Mouse (Mus musculus) adipocyte (in vitro differentiated cells): ENCODE measurements around the gene Nf1.
"Not testable (repeated sequence)": the region's sequence is repeated elsewhere in the genome, so short reads cannot be mapped to it uniquely, and the experiment has no call there.

Experiments
- DNase-seq: peaks from one replicate; pipeline ENCODE4 v3.0.0-alpha.2; 2016; ENCODE audit warnings: low spot score

The Nf1 gene

DNA sequence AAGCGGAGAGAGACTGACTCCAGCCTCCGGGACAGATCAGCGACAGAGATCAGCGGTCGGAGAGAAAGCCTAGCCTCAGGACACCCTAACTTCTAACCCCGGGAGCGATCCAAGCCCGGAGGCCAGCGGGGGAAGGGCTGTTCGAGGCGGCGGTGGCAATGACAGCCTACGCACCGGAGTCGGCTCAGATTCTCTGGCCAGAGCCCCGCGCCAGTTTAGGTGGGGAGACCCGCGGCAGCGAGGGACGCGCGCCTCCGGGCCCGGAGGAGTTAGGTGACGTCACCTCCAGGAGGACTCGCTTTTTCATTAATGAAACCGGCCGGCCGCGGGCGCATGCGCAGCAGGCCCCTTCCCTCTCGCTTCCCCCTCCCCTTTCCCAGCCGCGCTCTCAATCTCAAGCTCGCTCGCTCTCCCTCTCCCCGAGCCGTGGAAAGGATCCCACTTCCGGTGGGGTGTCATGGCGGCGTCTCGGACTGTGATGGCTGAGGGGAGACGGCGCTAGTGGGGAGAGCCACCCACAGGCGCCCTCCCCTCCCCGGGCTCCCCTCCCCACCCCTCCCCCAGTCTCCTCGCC lies at the start of gene Nf1:
TSS of gene Nf1 (plus strand) at position 460 of the 574 bp plus-strand sequence.
- peak; percentile 97 for DNase-seq

DNA sequence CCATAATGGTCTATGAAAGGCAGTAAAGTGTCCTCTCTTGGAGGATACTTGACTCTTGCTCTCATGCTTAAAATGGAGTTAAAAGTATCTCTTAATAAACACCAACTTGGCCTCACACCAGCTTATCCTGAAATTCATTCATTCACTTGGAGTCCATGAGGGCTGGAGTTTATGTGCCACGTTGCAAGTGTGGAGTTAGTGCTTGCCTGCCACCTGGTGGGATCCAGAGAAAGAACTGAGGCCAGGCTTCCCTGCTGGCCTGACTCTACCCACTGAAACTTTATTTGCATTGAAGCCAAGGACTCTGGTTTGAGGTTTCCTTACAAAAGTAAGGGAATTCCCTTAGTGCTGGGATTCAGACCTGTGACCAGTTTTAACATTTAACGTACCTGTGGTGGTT lies 49.0 kb upstream of the Nf1 start:
- DNase-seq, result peak; percentile 86

DNA sequence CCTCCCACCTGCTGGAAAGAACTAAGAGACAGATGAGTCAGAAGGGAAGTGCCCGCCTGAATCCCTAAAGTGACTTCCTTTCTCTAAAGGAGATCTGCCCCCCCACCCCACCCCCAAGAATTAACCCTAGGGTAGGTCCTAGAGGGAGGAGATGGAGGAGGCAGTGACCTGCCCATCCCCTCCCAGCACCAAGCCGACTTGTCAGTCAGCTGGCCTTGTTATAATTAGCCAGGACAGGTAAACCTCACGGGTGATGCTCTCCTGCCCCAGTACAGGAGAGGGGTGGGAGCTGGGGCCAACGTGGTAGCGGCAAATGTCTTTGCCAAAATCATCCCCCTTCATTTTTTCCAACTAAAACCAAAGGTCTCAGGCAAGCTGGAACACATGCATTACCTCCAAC lies 47.8 kb upstream of the Nf1 start:
- DNase-seq, result no peak

DNA sequence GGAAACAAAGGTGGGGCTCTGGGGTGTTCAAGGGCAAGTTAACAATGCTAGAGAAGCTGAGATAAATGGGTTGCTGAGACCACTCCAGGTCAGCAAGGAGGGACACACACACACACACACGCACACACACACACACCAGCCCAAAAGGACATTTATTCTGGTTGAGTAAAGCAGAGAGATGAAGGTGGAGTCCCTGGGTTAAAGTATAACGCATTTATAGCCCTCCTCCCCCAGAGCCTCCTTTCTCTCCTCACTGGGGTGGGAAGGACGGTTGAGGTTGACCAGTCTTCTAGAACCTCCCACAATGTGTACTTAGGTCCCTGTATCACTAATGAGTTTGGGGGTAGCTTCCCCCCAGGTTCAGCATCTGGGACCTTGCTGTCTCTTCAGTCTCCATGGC lies 47.4 kb upstream of the Nf1 start:
- no peak for DNase-seq

DNA sequence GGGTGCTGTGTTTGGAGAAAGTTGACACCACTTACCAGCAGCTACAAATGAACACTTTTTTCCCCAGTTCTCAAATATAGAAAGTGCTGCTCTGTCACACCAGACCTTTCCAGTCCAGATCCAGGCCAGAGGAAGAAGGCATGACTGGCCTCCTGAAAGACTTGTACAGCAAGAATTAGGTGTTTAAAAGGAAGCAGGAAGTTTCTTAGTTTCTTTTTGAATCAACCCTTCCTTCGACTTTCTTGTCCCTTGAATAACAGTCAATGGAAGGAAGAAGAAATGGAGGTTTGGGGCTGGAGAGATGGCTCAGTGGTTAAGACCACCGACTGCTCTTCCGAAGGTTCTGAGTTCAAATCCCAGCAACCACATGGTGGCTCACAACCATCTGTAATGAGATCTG lies 46.5 kb upstream of the Nf1 start:
- no peak for DNase-seq

DNA sequence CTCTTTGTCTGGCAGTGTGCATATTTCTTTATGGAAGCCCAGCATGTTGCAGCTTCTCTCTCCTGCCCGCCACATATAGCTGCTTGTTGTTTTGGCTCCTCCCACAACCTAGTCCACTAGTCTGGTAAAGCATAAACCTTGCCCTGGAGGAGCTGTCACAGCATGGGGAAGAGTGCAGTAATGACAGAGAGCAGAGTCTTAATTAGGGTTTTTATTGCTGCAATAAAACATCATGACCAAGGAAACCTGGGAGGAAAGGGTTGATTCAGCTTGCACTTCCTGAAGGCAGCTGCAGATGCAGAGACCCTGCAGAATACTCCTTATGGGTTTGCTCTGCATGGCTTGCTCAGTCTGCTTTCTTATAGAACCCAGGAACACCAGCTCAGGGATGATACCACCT lies 45.5 kb upstream of the Nf1 start:
- no peak for DNase-seq

DNA sequence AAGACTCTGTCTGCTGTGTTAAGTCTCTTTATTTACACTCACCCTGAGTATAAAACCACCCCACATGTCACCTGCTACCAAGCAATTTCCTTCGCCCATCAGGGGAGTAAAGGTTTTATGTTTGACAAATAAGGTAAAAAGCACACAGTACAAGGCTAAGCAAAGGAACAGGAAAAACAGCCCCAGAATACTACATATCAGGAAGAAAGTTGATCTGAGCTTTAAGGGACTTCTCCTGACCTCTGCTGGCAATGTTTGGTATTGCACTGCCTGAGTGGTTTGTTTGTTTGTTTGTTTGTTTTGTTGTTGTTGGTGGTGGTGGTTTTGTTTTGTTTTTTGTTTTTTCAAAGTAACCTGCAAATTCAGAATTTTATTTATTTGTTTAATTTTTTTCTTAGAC lies 43.3 kb upstream of the Nf1 start:
- peak; percentile 76 for DNase-seq

DNA sequence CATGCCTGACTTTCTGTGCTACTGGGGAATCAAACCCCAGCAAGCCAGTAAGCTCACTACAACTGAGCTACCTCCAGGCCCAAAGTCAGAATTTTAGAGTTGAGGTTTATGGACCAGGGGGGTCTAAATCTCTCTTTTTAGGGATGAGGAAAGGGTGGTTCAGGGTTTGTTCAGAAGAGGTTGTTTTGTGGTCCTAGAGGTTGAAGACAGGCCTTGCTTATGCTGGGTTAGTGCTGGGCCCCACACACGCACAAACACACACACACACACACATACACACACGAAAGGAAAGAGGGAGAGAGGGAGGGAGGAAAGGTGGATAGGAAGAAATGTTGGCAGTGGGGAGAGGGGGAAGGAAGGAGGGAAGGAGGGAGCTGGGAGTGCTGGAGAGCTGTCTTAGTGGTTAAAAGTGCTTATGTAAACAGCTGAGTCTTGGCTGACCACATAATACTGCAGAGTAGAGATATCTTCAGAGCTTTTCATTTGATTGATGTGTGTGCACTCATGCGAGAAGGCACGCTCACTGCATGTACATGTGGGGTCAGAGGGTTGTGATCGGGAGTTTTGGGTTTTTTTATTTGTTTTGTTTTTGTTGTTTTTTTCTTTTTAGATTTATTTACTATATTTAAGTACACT lies 42.5 kb upstream of the Nf1 start, which contains the start of gene Gm9964:
TSS of gene Gm9964 (minus strand) at position 51 of the 636 bp plus-strand sequence.
- DNase-seq, result no peak

DNA sequence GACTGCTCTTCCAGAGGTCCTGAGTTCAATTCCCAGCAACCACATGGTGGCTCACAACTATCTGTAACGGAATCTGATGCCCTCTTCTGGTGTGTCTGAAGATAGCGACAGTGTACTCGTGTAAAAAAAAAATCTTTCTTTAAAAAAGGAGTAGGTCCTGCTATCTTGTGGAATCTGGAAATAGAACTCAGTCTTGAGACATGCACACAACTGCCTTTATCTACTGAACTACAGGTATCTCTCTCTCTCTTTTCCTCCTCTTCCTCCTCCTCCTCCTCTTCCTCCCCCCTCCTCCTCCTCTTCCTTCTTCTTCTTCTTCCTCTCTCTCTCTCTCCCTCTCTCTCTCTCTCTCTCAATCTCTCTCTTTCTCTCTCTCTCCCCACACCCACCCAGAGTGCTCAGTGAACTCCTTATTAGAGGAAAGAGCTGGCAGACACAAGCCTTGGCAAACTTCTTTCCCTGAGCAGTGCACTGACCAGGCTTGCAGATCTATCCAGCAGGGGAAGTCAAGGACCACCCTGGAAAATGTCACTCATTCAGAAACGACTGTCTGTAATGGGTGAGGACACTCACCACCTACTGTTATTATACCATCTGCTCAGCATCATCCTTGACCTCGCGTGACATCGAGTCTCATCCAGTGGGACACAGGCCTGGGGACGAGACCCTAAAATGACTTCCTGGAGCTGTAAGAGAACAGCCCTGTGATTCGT lies 39.6 kb upstream of the Nf1 start:
- peak; percentile 36 for DNase-seq

DNA sequence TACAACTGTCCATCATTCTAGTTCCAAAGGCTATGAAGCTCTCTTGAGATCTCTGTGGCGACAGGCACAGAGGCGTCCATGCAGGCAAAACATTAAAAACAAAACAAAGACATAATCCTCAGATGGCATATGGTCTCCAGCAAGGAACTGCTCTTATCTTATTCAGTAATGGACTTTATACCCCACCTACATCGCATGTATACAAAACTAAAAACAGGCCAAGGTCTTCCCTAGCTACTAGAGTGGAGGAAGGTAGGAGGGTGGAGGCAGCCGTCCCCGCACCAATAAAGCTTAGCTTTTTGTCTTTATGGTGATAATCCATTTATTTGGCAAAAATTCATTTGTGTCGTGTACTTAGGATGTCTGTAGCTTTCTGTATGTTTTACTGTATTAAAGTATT lies 36.4 kb upstream of the Nf1 start:
- DNase-seq, result no peak

DNA sequence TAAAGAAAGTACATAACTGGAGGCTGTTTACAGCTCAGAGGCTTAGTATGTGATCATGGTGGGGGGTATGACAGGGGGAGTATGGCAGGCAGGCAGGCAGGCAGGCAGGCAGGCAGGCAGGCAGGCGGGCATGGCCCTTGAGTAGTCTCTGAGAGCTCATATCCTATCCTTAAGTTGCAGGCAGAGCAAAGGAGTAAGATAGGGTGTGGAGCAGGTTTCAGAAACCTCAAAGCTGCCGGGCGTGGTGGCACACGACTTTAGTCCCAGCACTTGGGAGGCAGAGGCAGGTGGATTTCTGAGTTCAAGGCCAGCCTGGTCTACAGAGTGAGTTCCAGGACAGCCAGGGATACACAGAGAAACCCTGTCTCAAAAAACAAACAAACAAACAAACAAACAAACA lies 35.2 kb upstream of the Nf1 start:
- not testable (repeated sequence) for DNase-seq

DNA sequence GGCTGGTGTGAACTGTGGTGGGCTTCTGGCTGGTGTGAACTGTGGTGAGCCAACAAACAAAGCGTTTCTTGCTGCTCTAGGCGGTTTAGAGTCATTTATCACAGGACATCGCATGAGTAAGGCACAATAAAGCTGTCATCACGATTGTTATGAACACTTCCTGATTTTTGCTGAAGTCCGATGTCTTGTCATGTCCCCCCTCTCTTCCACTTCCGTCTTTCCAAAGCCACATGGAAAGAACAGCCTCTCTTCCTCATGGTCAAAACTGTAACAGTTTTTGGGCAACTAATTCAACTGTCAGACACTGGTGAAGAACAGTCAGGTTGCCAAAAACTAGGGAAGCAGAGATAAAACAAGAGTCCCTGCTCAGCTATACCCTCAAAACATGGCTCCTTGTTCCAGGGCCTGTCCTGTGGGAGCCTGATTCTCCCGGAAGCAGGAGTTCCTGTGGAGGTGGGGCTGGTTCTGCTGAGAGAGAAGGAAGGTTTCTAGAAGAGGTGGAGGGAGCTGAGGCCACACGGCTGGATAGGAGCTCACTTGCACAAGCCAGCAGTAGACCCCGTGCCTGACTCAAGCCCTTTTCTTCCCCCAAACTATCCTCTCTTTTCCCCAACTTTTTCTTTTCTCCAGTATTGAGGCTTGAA lies 33.7 kb upstream of the Nf1 start:
- DNase-seq, result no peak

DNA sequence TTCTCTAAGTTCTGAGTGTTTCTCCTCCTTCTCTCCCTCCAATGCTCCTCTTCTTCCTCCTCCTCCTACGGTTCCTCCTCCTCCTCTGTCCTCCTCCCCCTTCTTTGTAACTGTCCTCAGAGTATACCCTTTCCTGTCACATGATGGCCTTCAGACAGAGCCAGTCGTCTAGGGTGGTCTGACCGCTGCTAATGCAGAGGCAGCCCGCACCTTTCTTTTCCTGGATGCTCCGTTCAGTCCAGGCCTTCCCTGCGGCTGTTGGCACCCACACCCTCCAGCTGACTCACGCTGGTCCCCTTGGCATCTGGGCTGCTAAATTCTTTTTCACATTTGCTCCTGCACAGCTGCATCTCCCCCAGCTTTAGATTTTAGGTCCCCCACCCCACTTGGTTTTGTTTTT lies 33.0 kb upstream of the Nf1 start:
- DNase-seq, result peak; percentile 33

DNA sequence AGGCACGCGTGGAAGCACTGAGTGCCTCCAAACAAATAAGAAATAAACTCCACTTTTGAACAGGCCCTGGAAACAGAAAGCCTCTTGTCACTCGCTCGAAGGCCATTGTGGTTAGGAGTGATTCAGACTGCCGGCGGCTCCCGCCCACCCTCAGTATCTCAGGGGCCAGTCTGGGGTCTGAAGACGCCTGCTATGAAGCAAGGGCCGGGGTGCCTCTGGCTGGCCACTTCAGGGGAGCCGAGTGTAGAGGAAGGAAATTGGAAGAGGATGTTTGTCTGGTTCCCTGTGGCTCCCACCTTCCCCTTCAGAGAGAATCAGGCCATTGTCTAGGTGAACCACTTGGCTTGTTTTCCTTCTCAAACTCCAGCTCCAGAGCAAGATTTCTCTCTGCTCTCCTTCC lies 32.5 kb upstream of the Nf1 start:
- no peak for DNase-seq

DNA sequence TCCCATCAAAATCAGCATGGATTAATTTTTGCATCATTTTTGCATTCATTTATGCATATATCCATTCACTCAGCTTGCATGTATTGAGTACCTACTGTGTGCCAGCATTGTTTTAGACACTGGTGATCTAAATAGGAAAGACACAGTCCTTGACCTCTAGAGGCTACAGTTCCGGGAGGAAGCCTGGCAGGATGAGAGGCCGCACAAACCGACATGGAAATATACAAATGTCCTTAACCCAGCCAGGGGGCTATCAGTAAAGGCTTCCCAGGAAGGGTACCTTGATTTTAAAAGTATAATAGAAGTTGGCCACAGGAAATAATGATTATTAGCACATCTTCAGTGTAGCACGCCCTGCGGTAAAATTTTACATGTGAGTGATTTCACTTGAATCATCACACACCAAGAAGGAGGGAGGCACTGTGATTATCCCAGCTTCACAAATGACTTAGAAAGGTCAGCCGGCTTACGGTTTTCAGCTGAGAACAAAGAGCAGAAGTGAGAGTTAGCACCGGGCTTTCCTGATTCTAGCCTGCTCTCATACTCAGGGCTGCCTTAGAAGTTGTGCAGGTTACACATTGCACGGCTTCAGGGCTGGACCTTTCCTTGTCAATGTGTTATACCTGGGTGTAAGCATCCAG lies 31.8 kb upstream of the Nf1 start:
- DNase-seq, result no peak

DNA sequence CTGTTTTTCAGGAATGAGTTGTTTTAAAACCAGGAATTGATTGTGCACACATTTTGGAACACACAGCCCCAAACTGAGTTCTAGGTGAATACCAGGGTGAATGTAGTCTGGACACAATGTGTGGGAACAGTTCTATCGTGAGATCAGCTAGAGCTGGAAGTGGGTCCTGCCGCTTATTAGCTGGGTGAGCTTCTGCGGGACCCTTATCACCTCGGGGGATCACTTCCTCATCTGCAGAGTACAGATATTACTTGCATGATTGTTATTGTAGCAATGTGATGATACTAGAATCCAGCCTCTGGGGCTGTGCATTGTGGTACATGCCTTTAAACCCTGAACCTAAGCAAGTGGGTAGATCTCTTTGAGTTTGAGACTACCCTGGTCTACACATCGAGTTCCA lies 29.0 kb upstream of the Nf1 start:
- no peak for DNase-seq

DNA sequence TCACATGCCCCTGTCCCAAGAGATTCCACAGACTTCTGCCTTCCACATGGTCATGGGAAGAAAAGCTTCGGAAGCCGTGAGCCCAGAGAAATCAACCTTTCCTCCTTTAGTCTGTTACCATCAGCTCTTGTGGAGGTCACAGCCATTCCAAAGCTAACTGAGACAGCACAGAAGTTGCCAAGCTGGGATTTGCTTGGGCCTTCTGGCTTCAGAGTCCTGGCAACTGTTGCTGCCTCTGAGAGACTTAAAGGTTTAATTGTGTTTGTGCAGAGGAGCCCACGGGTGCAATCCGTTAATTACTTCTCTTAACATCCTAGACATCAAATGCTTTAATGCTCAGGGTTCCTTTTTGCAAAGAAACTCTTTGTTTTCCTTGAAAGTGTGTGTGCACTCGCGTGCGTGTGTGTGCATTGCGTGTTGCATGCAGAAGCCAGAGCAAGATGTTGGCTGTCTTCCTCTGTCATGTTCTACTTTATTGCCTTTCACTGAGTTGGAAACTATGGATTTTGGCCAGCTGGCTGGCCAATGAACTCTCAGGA lies 22.6 kb upstream of the Nf1 start:
- peak; percentile 14 for DNase-seq

DNA sequence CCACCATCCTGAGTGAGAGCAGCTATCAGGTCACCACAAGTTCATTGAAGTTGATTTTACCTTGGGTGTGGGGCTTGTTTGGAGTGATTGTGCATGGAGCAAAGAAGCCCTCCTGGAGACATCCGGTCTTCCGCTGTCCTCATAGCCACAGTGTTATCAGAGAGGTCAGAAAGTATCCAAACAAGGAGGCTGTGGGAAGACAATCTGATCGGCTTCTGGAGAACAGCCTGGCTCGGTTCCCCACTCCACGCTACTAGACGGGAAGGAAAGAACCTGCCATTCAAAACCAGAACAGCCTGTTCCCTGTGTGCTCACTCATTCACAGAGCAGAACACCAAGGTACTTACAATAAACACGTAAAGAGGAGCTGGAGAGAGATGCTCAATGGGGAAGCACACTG lies 19.7 kb upstream of the Nf1 start:
- DNase-seq, result no peak

DNA sequence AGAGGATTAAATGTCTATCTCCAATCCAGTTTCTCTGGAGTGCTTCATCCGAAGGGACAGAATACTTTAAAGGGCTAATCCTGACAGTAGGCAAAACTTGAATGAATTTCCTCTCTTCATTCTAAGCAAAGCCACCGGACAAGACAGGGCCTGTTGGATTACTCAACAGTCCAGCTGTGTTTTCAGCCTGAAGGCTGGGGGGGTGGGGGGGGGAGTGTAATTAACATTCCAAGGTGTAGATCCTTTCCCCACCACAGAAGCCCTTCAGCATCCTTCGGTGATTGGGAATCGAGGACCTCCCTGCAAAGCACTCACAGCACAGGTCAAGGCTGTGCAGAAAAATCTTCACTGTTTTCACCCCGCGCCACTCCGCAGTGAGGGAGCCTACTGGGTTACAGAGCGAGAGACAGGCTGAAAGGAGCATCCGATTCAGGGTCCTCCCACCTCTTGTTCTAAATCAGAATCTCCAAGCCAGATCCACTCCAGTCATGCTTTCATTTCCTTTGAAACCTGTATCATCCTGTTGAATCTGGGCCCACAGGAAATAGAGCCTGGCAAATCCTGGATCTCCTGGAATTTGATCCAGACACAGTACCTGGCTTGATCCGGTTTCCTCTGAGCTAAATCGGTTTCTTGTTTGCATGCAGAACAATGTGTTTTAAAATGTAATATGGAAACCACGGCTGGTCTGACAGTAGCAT lies 15.4 kb upstream of the Nf1 start:
- DNase-seq, result no peak

DNA sequence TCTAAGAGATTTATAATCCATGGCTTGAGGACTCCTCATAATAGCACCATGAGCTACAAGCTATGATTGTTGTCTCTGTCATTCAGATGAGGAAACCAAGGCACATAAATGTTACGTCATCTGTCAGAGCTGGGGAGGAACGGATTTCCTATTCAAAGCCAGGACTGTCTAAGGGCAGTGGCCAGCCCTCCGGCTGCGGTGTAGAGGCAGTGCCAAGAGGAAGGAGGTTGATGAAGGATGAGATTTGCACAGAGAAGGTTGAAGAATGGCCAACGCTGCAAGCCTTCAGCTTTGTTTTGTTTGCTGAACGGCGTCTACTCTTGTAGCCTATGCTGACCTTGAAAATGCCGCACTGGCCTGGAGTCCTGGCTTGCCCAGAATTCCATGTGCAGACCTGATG lies 13.8 kb upstream of the Nf1 start:
- DNase-seq, result no peak

DNA sequence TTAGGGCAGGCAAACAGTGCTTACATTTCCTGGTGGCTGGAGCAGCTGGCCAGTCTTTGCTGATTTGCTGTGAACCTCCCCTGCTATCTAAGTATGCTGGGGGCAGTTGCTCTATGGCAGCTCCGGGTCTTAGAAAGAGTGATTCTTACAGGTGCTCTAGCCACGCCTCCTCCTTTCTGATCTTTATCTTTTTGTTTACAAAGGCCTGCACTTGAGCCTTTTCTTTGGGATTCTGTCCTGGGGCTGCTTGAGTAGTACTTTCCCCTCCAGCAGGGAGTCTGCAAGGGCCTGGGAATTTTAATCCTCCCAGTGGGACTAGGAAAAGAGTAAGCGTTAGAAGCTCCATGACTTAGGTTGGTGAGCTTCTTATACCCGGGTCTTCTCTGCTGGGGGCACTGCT lies 12.4 kb upstream of the Nf1 start:
- DNase-seq, result no peak

DNA sequence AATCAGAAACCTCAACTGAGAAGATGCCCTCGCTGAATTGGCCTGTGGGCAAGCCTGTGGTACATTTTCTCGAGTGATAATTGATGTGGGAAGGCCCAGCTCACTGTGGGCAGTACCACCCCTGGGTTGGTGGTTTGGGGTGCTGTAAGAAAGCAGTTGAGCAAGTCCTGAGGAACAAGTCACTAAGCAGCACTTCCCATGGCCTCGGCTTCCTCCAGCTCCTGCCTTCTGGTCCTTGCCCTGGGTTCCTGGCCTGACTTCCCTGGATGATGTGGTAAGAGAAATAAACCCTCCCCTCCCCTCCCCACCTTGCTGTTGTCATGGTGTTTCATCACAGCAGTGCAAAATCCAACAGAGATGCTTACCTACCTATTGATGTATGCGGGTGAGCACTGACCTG lies 11.4 kb upstream of the Nf1 start:
- DNase-seq, result no peak
